ENCODE assay signal across 9 mouse cellular contexts in genomic region chr4:133609719-133610118, GRCm38 (mm10). TPM values are rescaled to one million over a fixed set of nuclear protein-coding genes. Genes with fewer than 3 reads are reported as not detected.
DNase-seq lines count a peak whose midpoint lies in the region; ATAC-seq lines count a peak whose summit lies in the region.
"Had no signal": no experiment of that assay in that cellular context is flagged by ENCODE, and none has a peak within 500 bp of the region (broad histone marks: within the 10 kb centered on the region; RNA-seq: fewer than 3 reads in every experiment).

No protein-coding gene starts in this region.

- WGBS in hindbrain, embryonic 14.5 days: 22% methylated on average over 6 of the region's 6 CpGs

- DNase-seq in NIH3T3 (ENCODE audit: low read depth): peak; percentile 80
- DNase-seq in cerebellum, adult 11-12 months: peak; percentile 56
- peak; percentile 48 to 70 for DNase-seq in frontal cortex, postnatal 25 days (ENCODE audit: low spot score in 2 of 2)
- peak; percentile 59 for DNase-seq in hindbrain, embryonic 14.5 days (ENCODE audit: low spot score)
- peak; percentile 64 to 69 for DNase-seq in layer of hippocampus, postnatal 36 days
- DNase-seq in skeletal muscle tissue, adult 2 months (ENCODE audit: low read depth, low spot score): peak; percentile 49

- ATAC-seq in hindbrain, embryonic 14.5 days (ENCODE audit: low FRiP score): no peak
- ATAC-seq in megakaryocyte, adult 5-6 weeks (ENCODE audit: poor library complexity, severe bottlenecking): peak; percentile 90
- ATAC-seq in activated CD4-positive, CD25-positive, alpha-beta regulatory T cell, adult 4 months: no peak

- no peak overlapping the region for H3K27ac ChIP-seq in hindbrain, embryonic 14.5 days
- H3K27ac ChIP-seq: limb, embryonic 12.5 days had no signal

- H3K4me2 ChIP-seq in hindbrain, embryonic 14.5 days (replicated peaks): no peak overlapping the region
- H3K4me2 ChIP-seq: limb, embryonic 12.5 days had no signal

- H3K9me3 ChIP-seq in hindbrain, embryonic 14.5 days (ENCODE audit: control insufficient read depth, low read length): no peaks in the 10 kb centered on the region

- peaks cover 85% of the 10 kb centered on the region for H3K36me3 ChIP-seq in hindbrain, embryonic 14.5 days (replicated peaks; ENCODE audit: control insufficient read depth, insufficient read depth)

- no peak overlapping the region for H3K9ac ChIP-seq in hindbrain, embryonic 14.5 days
- H3K9ac ChIP-seq: limb, embryonic 12.5 days had no signal

- no peaks in the 10 kb centered on the region for H3K4me1 ChIP-seq in hindbrain, embryonic 14.5 days (replicated peaks; ENCODE audit: control insufficient read depth, insufficient read depth, low read length)
- H3K4me1 ChIP-seq: limb, embryonic 12.5 days had no signal

- no peaks in the 10 kb centered on the region for H3K27me3 ChIP-seq in hindbrain, embryonic 14.5 days (ENCODE audit: control insufficient read depth, insufficient read depth, low read length)
- H3K27me3 ChIP-seq: limb, embryonic 12.5 days had no signal

- no peak overlapping the region for H3K4me3 ChIP-seq in hindbrain, embryonic 14.5 days (replicated peaks; ENCODE audit: low read length)
- H3K4me3 ChIP-seq: limb, embryonic 12.5 days had no signal

RNA-seq across cellular contexts. Expression of gene Sfn, which starts 7.8 kb away (rescaled TPM):
- polyA plus RNA-seq in hindbrain, embryonic 14.5 days (2014; fragmentation: Nextera tagmentation; extraction: Ambion mirVana): 2.7 and 3.9 TPM in 2 replicates
- total RNA-seq in layer of hippocampus, postnatal 36 days (2021): 1 to 10 TPM; 1.5 to 1.9 TPM
- total RNA-seq in megakaryocyte, adult 5-6 weeks (2015): 2.5 and 4.1 TPM in 2 replicates
- total RNA-seq in megakaryocyte, adult 5-6 weeks (2017): 1.2 and 4.0 TPM in 2 replicates
- polyA plus RNA-seq in activated CD4-positive, CD25-positive, alpha-beta regulatory T cell, adult 4 months (2017; shearing (Covaris generic)): 10 to 100 TPM; 10.2 to 22.2 TPM

RNA-seq across cellular contexts. Expression of gene Gpn2, which starts 25.6 kb away (rescaled TPM):
- 19.7 and 20.4 TPM in 2 replicates for polyA plus RNA-seq in hindbrain, embryonic 14.5 days (2014; fragmentation: Nextera tagmentation; extraction: Ambion mirVana)
- 10 to 100 TPM; 10.1 to 10.3 TPM for total RNA-seq in layer of hippocampus, postnatal 36 days (2021)
- total RNA-seq in megakaryocyte, adult 5-6 weeks (2015): 14.0 and 15.1 TPM in 2 replicates
- 12.8 and 15.5 TPM in 2 replicates for total RNA-seq in megakaryocyte, adult 5-6 weeks (2017)
- 1 to 10 TPM; 7.8 to 7.9 TPM for polyA plus RNA-seq in activated CD4-positive, CD25-positive, alpha-beta regulatory T cell, adult 4 months (2017; shearing (Covaris generic))

RNA-seq across cellular contexts. Expression of gene Gpatch3, which starts 35.2 kb away (rescaled TPM):
- 6.2 and 7.5 TPM in 2 replicates for polyA plus RNA-seq in hindbrain, embryonic 14.5 days (2014; fragmentation: Nextera tagmentation; extraction: Ambion mirVana)
- total RNA-seq in layer of hippocampus, postnatal 36 days (2021): 1 to 10 TPM; 7.0 to 7.2 TPM
- 2.7 and 3.7 TPM in 2 replicates for total RNA-seq in megakaryocyte, adult 5-6 weeks (2015)
- 32.6 and 40.2 TPM in 2 replicates for total RNA-seq in megakaryocyte, adult 5-6 weeks (2017)
- polyA plus RNA-seq in activated CD4-positive, CD25-positive, alpha-beta regulatory T cell, adult 4 months (2017; shearing (Covaris generic)): 1 to 10 TPM; 1.1 to 1.7 TPM

RNA-seq across cellular contexts. Expression of gene Zdhhc18, which starts 40.2 kb away (rescaled TPM):
- polyA plus RNA-seq in hindbrain, embryonic 14.5 days (2014; fragmentation: Nextera tagmentation; extraction: Ambion mirVana): 3.0 and 3.9 TPM in 2 replicates
- total RNA-seq in layer of hippocampus, postnatal 36 days (2021): 10 to 100 TPM; 30.1 to 32.8 TPM
- total RNA-seq in megakaryocyte, adult 5-6 weeks (2015): 15.0 and 29.5 TPM in 2 replicates
- total RNA-seq in megakaryocyte, adult 5-6 weeks (2017): 9.3 and 12.2 TPM in 2 replicates
- polyA plus RNA-seq in activated CD4-positive, CD25-positive, alpha-beta regulatory T cell, adult 4 months (2017; shearing (Covaris generic)): 10 to 100 TPM; 25.8 to 28.8 TPM

RNA-seq across cellular contexts. Expression of gene Nr0b2, which starts 56.5 kb away (rescaled TPM):
- not detected in 2 replicates for polyA plus RNA-seq in hindbrain, embryonic 14.5 days (2014; fragmentation: Nextera tagmentation; extraction: Ambion mirVana)
- not detected for total RNA-seq in layer of hippocampus, postnatal 36 days (2021)
- 0.23 and 1.5 TPM in 2 replicates for total RNA-seq in megakaryocyte, adult 5-6 weeks (2015)
- total RNA-seq in megakaryocyte, adult 5-6 weeks (2017): 0.20 TPM in 1 of 2 replicates, not detected in the other
- polyA plus RNA-seq in activated CD4-positive, CD25-positive, alpha-beta regulatory T cell, adult 4 months (2017; shearing (Covaris generic)): not detected
- polyA plus RNA-seq: limb, embryonic 12.5 days had no signal
